Mouse (Mus musculus) urinary bladder, postnatal 10 days (tissue): ENCODE results near the gene 1810024B03Rik.
"Not testable (repeated sequence)": the region's sequence is repeated elsewhere in the genome, so short reads cannot be mapped to it uniquely, and the experiment has no call there.

Source experiments
- DNase-seq: peaks from one replicate; pipeline ENCODE4 v3.0.0; 2022; ENCODE audit warnings: low spot score

1810024B03Rik gene

GRCm38 (mm10) chr2:127182598-127183381, 25.3 kb downstream of the 1810024B03Rik start:
- peak; percentile 11 for DNase-seq

DNA sequence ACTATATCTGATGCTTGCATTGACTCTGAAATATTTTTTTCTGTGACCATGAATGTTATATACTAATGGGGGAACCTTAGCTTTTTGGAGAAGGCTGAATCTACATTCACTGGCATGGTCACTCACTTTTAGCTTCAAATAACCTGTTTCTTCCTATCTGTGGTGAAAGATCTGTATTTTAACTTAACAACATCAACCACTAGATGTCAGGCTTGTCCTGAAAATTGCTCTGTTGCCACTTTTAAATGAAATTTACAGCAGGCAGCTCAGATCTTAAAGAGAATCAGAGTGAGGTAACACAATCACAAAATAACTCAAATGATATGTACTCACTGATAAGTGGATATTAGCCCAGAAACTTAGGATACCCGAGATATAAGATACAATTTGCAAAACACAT, 41.8 kb downstream of the 1810024B03Rik start:
- not testable (repeated sequence) for DNase-seq

DNA sequence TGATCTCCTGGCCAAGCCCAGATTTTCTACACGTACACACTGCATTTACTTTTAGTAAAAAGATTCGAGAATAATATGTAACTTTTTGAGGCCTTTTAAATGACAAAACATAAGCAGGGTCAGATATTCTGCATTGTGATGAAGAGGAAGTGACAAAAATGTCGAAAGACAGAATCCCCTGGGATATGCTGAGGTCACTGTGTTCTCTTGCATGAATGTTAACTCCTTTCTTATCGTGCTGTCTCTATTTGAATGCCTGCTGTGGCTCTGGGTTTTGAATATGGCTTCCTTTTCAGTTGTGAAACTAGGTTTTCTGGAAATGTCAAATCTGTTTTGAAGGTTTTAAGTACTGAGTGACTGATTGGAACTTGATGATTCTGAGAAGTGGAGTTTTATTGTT, 42.4 kb downstream of the 1810024B03Rik start:
- no peak for DNase-seq

GRCm38 (mm10) chr2:127145699-127146098, 62.4 kb downstream of the 1810024B03Rik start:
- no peak for DNase-seq

- peak; percentile 37 for DNase-seq
Measured at GRCm38 (mm10) chr2:127143158-127144063, 64.7 kb downstream of the 1810024B03Rik start, which contains the start of gene Itpripl1. Gene Itpripl1, minus strand, starts transcription at chr2:127143442.

- no peak for DNase-seq
Measured at GRCm38 (mm10) chr2:127142577-127143157, 65.4 kb downstream of the 1810024B03Rik start.

DNA sequence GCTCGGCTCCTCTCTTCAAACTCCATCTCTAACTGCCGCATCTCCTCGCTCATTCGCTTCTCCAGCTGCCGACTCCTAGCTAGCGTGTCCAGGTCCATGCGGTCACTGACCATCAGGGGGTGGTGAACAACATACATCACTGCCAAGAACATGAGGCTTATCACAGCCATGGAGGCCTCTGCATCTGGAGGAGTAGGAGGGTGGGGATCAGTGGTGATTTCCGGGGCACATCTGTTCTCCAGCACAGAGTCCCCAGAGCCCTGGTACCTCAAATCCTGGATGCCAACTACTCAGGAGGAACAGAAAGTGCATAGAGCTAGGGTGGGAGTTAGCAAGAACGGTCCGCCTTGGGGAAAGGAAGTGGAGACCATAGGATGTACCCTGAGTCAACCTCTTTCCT, 66.0 kb downstream of the 1810024B03Rik start:
- no peak for DNase-seq

DNA sequence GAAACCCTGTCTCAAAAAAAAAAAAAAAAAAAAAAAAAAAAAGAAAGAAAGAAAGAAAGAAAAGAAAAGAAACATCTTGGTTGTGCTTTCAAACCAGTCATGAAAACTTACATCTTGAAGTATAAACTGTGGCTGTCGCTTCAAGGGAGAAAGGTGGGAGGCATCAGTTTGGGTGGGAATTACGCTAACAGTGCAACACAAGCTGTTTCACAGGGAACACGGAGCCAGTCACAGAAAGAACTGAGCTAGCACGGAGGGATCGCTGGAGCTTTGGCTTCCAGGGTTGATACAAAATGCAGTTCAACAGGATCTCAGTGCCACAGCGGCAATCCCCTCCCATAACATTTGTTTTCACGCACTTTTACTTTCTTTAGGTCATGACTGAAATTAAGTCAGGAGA, 68.1 kb downstream of the 1810024B03Rik start:
- DNase-seq: no peak

GRCm38 (mm10) chr2:127139605-127140004, 68.5 kb downstream of the 1810024B03Rik start:
- DNase-seq: no peak

DNA sequence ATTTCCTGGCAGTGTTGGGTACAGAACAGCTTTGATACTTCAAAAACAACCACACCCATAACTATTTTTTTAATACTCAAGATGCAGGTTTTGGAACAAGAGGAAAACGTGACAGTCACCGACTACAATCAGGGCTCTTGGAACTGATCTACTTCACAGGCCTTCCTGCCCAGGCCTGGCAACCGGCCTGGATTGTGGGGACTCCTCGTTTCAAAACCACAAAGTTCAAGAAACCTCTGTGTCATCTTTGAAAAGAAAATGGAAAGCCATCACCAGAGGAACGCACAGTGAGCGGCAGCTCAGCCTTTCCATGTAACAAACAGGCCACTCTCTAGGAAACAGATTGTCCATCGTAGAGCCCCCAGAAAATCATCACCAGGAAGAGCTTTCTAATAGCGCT, 69.0 kb downstream of the 1810024B03Rik start:
- no peak for DNase-seq

DNA sequence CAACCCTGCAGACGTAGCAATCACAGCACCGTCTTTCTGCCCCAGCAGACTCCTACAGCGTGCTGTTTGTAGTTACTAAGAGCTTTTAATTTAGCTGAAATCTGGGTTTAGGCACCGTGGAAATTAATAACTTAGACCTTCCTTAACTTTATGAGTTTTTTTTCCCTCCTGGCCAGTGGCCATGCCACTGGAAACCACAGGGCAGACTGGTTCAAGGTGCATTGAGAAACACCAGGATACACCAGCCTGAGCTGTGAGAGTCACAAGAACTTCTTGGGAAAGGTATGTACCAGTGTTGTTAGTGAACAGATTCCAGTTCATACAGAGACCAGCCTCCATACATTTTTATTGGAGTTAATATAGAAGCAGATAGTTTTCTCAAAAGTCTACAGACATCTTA, 69.6 kb downstream of the 1810024B03Rik start:
- no peak for DNase-seq

- DNase-seq: no peak
Measured at GRCm38 (mm10) chr2:127137838-127138420, 70.2 kb downstream of the 1810024B03Rik start.

- DNase-seq: no peak
Measured at GRCm38 (mm10) chr2:127136979-127137378, 71.1 kb downstream of the 1810024B03Rik start.
